Mouse (Mus musculus): ENCODE measurements around the gene Elane. TPM values are rescaled to one million over a fixed set of nuclear protein-coding genes. Genes with fewer than 3 reads are reported as not detected.

The Elane gene
- polyA plus RNA-seq, 1 experiment from 2014 or later: 0.40 TPM

DNA sequence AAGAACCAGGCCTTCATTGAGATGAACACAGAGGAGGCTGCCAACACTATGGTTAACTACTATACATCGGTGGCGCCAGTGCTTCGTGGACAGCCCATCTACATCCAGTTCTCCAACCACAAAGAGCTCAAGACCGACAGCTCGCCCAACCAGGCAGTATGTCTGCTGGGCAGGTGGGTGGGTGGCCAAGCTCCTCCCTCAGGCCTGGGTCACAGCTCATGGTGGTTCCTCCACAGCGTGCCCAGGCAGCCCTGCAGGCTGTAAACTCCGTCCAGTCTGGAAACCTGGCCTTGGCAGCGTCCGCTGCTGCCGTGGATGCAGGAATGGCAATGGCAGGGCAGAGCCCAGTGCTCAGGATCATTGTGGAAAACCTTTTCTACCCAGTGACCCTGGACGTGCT lies 26.9 kb upstream of the Elane start:
- H3K27ac ChIP-seq: peak overlapping the region; percentile 67; the same call in 1 of the 2 replicates
- H3K27me3 ChIP-seq: no peaks in the 10 kb centered on the region
- peaks cover 55% of the 10 kb centered on the region for H3K4me1 ChIP-seq
- 76% methylated on average over 11 of the region's 11 CpGs for WGBS
- no peak overlapping the region for H3K4me3 ChIP-seq
- no peak for ATAC-seq (ENCODE audit: insufficient number of reproducible peaks, low FRiP score, low TSS enrichment, low read depth)
- peaks cover 69% of the 10 kb centered on the region for H3K36me3 ChIP-seq
- H3K9ac ChIP-seq: no peak overlapping the region; the same call in 1 of the 2 replicates
- H3K9me3 ChIP-seq: no peaks in the 10 kb centered on the region
- no peak overlapping the region for H3K4me2 ChIP-seq

DNA sequence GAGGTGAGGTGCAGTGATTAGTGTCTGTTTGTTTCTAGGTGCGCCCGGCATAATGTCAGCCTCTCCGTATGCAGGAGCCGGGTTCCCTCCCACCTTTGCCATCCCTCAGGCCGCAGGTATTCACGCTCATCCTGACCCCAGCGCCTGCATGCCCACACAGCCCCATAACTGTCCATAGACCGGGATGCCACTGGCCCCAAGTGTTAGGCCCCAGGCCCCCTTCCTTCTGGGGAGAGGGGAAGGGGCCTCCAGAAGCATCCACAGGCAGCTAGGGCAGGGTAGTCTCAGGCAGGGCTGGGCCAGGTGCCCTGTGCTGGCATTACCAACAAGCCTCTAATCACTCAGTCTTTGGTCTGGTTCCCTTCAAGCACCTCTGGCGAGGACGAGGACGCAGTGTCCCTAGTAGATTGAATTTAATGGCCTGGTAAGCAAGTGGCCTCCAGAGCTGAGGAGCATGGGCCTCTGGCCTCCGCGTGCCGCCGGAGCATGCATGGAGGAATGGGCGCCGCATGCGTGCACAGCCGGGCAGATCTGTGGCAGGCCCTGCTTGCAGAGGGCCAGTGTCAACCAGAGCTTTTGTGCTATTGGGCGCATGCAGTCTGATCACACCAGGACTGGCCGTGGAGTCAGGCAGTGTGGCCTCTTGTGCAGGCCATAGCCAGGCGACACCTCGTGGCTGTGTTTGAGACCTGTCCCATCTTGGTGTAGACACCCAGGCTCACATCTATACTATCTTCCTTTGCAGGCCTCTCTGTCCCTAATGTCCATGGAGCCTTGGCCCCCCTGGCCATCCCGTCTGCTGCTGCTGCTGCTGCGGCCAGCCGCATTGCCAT lies 25.8 kb upstream of the Elane start:
- Histone ChIP-seq H3K27me3 (no peaks in the 10 kb centered on the region), H3K4me3 (no peak overlapping the region), H3K9me3 (no peaks in the 10 kb centered on the region), H3K4me1 (peaks cover 62% of the 10 kb centered on the region), H3K9ac (peak overlapping the region; percentile 4; the same call in 1 of the 2 replicates), H3K27ac (peak overlapping the region; percentile 43; the same call in 1 of the 2 replicates), H3K4me2 (no peak overlapping the region), H3K36me3 (peaks cover 76% of the 10 kb centered on the region)
- WGBS: 89% methylated on average over 26 of the region's 26 CpGs
- ATAC-seq (ENCODE audit: insufficient number of reproducible peaks, low FRiP score, low TSS enrichment, low read depth): no peak

DNA sequence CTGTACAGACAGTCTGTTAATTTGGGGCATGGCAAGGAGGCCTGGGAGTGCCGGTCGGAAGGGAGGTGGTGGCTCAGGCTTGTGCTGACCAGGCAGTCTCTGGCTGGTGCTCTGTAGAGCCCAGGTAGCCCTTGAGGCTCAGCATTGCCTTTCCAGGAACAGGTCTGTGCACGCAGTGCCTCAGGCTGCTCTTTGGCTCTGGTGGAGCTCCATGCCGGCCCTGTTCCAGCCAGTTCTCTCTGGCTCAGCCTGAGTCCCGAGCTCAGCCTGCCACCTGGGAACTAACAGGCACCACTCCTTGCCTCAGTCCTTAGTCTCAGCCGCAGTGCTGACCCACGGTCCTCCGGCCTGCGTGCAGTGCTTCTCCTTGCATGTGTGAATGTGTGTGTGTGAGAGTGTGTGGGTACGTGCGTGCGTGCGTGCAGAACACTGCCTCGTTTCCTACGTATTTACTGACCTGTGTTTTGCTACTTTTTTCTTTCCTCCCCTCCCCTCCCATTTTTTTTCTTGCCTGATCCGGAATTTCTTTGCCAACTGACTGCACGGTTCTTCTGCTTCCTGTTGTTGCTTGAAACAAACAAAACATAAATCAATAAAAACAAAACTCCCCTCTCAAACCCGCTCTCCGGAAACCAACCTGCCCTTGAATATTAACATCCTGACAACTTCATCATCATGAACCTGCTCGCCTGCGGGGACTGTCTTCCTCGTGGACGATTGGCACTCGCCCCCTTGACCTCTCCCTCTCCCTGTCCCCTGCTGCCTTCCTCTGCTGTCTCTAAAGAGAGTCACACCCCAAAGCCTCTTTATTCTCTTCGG lies 24.6 kb upstream of the Elane start:
- no peak overlapping the region for H3K9ac ChIP-seq
- 67% methylated on average over 25 of the region's 25 CpGs for WGBS
- no peak overlapping the region for H3K4me3 ChIP-seq
- H3K27ac ChIP-seq: peak overlapping the region; percentile 47; the same call in 1 of the 2 replicates
- H3K4me2 ChIP-seq: no peak overlapping the region
- H3K27me3 ChIP-seq: no peaks in the 10 kb centered on the region
- peaks cover 61% of the 10 kb centered on the region for H3K4me1 ChIP-seq
- no peaks in the 10 kb centered on the region for H3K9me3 ChIP-seq
- ATAC-seq (ENCODE audit: insufficient number of reproducible peaks, low FRiP score, low TSS enrichment, low read depth): no peak
- peaks cover 86% of the 10 kb centered on the region for H3K36me3 ChIP-seq

DNA sequence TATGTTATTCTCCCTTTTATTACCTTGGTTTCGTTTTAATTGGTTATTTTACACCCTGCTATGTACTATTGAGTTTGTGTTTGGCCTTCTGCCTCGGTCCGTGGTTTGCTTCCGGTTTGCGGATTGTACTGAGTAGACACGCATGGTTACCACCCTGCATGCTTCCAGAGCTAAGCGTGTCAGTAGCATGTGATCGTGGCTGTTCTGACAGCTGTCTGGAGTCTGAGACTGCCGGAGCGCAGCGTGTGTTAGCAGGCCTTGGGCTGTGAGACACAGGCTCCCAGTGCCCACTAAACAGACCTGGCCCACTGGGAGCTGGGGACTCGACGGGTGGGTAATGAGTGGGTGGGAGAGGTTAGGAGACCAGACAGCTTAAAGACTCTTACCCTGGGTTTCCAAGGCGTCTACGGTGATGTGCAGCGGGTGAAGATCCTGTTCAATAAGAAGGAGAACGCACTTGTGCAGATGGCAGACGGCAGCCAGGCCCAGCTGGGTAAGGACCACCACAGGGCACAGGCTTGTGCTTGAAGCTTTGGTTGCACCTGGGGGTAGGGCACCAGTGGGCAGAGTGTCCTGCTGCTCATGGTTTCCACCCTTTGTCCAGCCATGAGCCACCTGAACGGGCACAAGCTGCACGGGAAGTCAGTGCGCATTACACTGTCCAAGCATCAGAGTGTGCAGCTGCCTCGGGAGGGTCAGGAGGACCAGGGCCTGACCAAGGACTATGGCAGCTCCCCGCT lies 23.8 kb upstream of the Elane start:
- ATAC-seq (ENCODE audit: insufficient number of reproducible peaks, low FRiP score, low TSS enrichment, low read depth): no peak
- H3K4me2 ChIP-seq: no peak overlapping the region
- 82% methylated on average over 23 of the region's 23 CpGs for WGBS
- H3K27ac ChIP-seq: no peak overlapping the region
- H3K9ac ChIP-seq: no peak overlapping the region
- no peak overlapping the region for H3K4me3 ChIP-seq
- H3K36me3 ChIP-seq: peaks cover 86% of the 10 kb centered on the region
- no peaks in the 10 kb centered on the region for H3K27me3 ChIP-seq
- peaks cover 53% of the 10 kb centered on the region for H3K4me1 ChIP-seq
- no peaks in the 10 kb centered on the region for H3K9me3 ChIP-seq

DNA sequence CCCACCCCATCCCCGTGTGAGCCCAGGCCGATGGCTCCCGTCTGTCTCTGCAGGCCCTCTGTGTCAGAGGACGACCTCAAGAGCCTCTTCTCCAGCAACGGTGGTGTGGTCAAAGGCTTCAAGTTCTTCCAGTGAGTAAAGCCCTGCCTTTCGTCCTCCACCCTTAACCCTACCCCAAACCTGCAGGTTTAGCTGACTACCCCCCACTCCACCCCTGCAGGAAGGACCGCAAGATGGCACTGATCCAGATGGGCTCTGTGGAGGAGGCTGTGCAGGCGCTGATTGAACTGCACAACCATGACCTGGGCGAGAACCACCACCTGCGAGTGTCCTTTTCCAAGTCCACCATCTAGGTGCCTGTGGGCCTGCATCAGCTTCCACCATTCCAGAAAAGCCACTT lies 23.1 kb upstream of the Elane start:
- ATAC-seq (ENCODE audit: insufficient number of reproducible peaks, low FRiP score, low TSS enrichment, low read depth): no peak
- Histone ChIP-seq H3K27me3 (no peaks in the 10 kb centered on the region), H3K36me3 (peaks cover 83% of the 10 kb centered on the region), H3K4me1 (peaks cover 46% of the 10 kb centered on the region), H3K4me3 (no peak overlapping the region), H3K4me2 (no peak overlapping the region), H3K27ac (no peak overlapping the region), H3K9me3 (no peaks in the 10 kb centered on the region), H3K9ac (no peak overlapping the region)
- WGBS: 69% methylated on average over 10 of the region's 10 CpGs

DNA sequence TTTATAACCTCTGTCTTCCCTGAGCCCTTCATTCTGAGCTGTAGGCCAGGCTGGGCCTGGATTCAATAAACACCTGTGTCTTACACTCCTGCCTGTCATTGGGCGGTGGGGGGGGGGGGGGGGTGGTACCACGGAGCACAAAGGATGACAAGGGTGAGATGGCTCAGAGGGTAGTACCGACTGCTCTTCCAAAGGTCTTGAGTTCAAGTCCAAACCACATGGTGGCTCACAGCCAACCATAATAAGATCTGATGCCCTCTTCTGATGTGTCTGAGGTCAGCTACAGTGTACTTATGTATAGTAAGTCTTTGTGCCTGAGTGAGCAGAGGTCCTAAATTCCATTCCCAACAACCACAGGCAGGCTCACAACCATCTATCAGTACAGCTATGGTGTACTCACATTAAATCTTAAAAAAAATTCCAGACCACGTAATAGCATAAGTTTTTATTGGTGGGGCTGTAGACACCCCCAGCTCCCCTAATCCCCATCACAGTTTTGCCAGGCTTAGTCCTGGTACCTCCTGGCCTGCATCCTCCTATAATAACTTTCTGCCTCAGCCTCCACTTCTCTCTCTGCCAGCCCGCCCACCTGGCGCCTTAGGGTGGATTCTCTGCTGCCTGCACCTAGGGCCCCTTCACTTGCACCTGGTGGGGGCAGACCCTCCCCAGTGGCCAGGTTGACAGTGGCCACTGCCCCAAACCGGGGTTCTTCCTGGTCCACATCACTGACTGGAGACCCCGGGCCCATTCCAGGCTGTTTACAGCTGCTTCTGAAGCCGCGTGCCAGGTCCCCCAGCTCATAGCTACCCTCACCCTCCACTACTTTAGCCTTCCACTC lies 21.5 kb upstream of the Elane start:
- Histone ChIP-seq H3K4me1 (peaks cover 31% of the 10 kb centered on the region), H3K9me3 (no peaks in the 10 kb centered on the region), H3K27me3 (no peaks in the 10 kb centered on the region), H3K9ac (no peak overlapping the region), H3K4me3 (no peak overlapping the region), H3K4me2 (no peak overlapping the region), H3K27ac (peak overlapping the region; percentile 72), H3K36me3 (peaks cover 73% of the 10 kb centered on the region)
- no peak for ATAC-seq (ENCODE audit: insufficient number of reproducible peaks, low FRiP score, low TSS enrichment, low read depth)
- WGBS: 42% methylated on average over 10 of the region's 10 CpGs

DNA sequence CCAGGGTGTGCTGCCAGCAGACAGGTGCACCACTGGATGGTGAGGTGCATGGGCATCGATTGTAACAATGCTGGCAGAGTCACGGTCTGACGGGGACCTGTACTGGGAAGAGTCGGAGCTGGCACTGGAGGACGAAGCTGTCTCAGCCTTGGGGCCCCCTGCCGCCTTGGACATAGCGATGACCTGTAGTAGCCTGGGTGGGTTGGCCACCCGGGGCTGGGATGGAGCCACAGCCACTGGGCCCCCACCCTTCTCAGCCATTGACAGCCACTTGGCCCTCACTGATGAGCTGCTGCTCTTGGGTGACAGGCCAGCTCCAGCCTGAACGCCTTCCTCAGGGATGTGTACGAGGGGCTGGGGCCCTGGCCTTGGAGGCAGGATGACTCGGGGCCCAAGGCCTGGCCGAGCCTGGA lies 20.9 kb upstream of the Elane start:
- Histone ChIP-seq H3K36me3 (peaks cover 67% of the 10 kb centered on the region), H3K4me3 (no peak overlapping the region), H3K27ac (peak overlapping the region; percentile 72; the same call in 1 of the 2 replicates), H3K9ac (no peak overlapping the region), H3K4me2 (no peak overlapping the region), H3K27me3 (no peaks in the 10 kb centered on the region), H3K9me3 (no peaks in the 10 kb centered on the region), H3K4me1 (peaks cover 25% of the 10 kb centered on the region)
- 62% methylated on average over 12 of the region's 12 CpGs for WGBS
- ATAC-seq (ENCODE audit: insufficient number of reproducible peaks, low FRiP score, low TSS enrichment, low read depth): no peak

DNA sequence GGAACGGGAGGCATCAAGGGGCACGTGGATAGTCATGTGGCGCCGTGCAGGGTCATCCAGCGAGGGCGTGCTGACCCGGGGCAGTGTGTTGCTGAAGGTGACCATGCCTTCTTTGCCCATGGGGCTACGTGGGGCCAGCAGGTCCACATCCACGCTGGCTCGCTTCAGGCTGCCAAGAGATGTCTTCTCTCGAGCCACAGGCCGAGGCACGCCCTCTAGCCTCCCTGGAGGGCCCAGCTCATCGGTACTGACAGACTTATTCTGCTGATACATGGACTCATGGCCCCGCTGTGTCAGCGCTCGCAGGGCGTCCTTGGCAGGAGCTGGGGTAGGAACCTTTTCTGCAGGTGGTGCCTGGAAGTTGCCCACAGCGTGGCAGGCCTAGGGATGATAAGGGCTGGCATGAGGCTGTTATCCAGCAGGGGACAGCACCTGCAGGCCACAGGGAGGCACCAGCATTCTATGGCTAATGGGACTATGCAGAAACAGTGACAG lies 20.2 kb upstream of the Elane start:
- Histone ChIP-seq H3K27ac (no peak overlapping the region), H3K9ac (no peak overlapping the region), H3K4me2 (no peak overlapping the region), H3K27me3 (no peaks in the 10 kb centered on the region), H3K4me3 (no peak overlapping the region), H3K4me1 (peaks cover 18% of the 10 kb centered on the region), H3K9me3 (no peaks in the 10 kb centered on the region), H3K36me3 (peaks cover 61% of the 10 kb centered on the region)
- no peak for ATAC-seq (ENCODE audit: insufficient number of reproducible peaks, low FRiP score, low TSS enrichment, low read depth)
- WGBS: 65% methylated on average over 19 of the region's 19 CpGs

DNA sequence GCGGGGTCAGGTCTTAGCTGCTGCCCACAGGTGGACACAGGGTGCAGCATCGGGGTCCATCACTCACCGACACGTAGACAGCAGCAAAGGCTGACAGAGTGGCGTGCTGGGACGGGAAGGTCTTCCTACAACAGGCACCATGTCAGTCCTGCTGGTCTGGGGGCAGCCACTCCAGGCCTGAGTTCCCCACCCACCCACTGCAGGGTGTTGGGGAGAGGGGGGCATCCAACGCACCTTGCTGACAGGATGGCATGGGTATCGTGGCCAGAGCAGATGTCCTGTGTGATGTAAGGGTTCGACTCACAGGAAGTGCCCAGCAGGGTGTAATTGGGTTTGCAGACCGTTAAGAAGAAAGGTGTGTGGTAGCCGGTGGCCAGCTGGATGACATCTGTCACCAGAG lies 19.4 kb upstream of the Elane start:
- Histone ChIP-seq H3K27ac (no peak overlapping the region), H3K36me3 (peaks cover 53% of the 10 kb centered on the region), H3K9ac (no peak overlapping the region), H3K4me2 (no peak overlapping the region), H3K9me3 (no peaks in the 10 kb centered on the region), H3K4me3 (no peak overlapping the region), H3K4me1 (peaks cover 12% of the 10 kb centered on the region; the same call in 1 of the 2 replicates), H3K27me3 (no peaks in the 10 kb centered on the region)
- 59% methylated on average over 11 of the region's 11 CpGs for WGBS
- ATAC-seq (ENCODE audit: insufficient number of reproducible peaks, low FRiP score, low TSS enrichment, low read depth): no peak

DNA sequence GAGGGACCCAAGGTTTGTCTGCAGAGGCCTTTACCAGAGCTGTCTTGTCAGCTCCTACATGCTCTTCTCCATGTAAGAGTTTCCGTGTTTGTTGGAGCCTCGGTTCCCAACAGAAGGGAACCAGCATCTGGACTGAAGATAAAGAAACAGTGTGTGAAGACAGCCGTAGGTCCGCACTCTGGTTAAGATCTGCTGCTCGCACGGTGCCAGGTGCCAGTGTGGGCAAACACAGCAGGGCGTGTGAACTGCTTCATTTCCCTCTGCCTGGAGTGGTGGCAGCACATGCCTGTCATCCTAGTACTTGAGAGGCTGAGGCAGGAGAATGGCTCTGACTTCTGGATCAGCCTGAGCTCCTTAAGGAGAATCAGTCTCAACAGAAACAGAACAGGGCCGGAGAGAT lies 14.2 kb upstream of the Elane start:
- Histone ChIP-seq H3K4me3 (no peak overlapping the region), H3K4me2 (no peak overlapping the region), H3K27me3 (no peaks in the 10 kb centered on the region), H3K9me3 (no peaks in the 10 kb centered on the region), H3K4me1 (peaks cover 26% of the 10 kb centered on the region), H3K9ac (no peak overlapping the region), H3K27ac (no peak overlapping the region; the same call in 1 of the 2 replicates), H3K36me3 (peaks cover 11% of the 10 kb centered on the region; the same call in 1 of the 2 replicates)
- 84% methylated on average over 8 of the region's 8 CpGs for WGBS
- no peak for ATAC-seq (ENCODE audit: insufficient number of reproducible peaks, low FRiP score, low TSS enrichment, low read depth)

DNA sequence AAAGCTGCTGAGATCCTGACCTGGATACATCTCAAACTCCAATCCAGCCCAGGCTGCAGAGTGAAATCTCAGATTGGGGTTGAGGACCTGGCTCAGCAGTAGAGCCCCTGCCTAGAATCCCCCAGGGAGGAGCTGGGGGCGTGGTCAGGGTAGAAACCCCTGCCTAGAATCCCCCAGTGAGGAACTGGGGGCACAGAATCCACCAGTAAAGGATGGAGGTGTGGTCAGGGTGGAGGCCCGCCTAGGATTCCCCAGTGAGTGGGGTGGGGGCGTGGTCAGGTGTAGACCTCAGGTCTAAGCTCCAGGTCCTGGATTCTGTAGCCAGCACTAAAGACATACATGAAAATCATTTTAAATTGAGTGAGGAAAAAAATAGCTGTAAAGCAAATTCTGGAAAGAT lies 13.2 kb upstream of the Elane start:
- Histone ChIP-seq H3K4me1 (peaks cover 29% of the 10 kb centered on the region), H3K9me3 (no peaks in the 10 kb centered on the region), H3K9ac (no peak overlapping the region), H3K4me2 (peak overlapping the region; percentile 89), H3K4me3 (peak overlapping the region; percentile 71), H3K36me3 (0 out of 2 replicates have a peak, but pooled peaks cover 5% of the 10 kb centered on the region), H3K27me3 (no peaks in the 10 kb centered on the region), H3K27ac (0 out of 2 replicates have a peak overlapping the region, but pooled peaks have one; percentile 3)
- no peak for ATAC-seq (ENCODE audit: insufficient number of reproducible peaks, low FRiP score, low TSS enrichment, low read depth)
- WGBS: 34% methylated on average over 3 of the region's 3 CpGs
